Mouse (Mus musculus) heart, adult 9 months (tissue): ENCODE data around the gene Catsperd.

Experiments
- DNase-seq, 2 experiments: peaks; one replicate each; pipeline ENCODE4 v3.0.0; 2022; ENCODE audit warnings: low spot score in 2 of 2

Catsperd gene

DNA sequence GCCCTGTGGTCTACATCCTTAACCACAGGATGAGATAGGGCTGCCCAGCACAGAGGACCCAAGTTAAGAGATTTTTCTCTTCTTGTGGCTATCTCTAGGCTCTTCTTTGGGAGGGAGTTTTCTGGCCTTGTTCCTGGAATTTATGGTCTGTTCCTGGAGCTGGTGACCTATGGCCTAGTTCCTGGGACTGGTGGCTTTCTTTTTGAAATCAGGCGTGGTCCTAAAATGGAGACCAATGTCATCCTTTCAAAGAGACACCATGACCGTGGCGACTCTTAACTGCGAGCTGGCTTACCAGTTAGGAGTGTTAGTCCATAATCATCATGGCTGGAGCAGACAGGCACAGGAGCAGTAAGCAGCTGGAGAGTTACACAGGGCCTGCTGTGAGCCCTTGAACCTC is 38.4 kb downstream of the Catsperd start:
- no peak for DNase-seq

DNA sequence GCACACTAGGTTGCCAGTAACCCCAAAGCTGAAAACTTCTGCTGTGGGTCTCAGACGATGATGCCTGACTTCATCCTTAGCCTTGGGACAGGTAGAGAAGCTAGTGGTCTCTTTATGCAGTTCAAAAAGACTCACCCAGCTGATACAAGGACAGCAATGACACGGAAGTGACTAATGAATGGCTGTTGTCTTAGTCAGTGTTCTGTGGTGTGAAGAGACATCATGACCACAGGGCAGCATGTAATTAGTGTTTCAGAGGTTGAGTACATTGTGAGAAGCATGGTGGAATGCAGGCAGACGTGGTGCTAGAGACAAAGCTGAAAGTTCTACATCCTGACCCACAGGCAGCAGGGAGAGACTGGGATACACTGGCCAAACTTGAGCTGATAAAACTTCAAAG is 39.6 kb downstream of the Catsperd start:
- DNase-seq = no peak

DNA sequence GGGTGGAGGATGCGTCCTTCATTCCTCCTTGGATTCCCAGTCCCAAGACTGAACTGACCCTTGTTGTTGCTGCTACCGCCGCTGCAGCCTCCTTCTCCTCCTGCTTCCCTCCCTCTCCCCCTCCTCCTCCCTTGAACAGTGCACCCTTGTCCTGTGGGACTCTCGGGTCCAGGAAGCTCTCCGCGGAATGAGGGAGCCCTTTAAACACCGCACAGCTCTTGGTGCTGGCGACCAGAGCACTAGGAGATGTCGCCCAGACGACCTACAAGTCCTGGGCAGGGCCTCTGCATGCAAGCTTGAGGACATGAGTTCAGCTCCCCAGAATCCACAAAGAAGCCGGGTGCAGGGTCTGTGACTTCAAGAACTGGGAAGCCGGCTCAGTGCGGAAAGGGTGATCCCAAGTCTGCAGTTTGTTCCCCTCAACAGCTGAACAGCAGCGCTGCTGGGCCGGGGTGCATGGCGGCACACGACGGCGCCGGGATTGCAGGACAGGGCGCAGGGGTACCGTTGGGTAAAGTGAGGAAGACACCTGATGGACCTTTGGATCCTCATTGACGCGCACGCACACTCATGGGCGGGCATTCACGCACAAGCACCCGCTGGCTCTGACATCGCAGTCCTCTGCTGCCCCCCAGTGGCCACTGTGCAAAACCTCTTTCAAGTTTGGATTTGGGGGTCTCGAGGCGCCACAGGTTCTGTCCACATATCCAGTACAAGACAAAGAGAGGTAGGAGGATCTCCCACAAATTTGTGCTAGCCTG is 40.6 kb downstream of the Catsperd start:
- DNase-seq = peak; percentile 53 to 70

GRCm38 (mm10) chr17:56669766-56670165 is 41.8 kb downstream of the Catsperd start:
- DNase-seq = no peak

DNA sequence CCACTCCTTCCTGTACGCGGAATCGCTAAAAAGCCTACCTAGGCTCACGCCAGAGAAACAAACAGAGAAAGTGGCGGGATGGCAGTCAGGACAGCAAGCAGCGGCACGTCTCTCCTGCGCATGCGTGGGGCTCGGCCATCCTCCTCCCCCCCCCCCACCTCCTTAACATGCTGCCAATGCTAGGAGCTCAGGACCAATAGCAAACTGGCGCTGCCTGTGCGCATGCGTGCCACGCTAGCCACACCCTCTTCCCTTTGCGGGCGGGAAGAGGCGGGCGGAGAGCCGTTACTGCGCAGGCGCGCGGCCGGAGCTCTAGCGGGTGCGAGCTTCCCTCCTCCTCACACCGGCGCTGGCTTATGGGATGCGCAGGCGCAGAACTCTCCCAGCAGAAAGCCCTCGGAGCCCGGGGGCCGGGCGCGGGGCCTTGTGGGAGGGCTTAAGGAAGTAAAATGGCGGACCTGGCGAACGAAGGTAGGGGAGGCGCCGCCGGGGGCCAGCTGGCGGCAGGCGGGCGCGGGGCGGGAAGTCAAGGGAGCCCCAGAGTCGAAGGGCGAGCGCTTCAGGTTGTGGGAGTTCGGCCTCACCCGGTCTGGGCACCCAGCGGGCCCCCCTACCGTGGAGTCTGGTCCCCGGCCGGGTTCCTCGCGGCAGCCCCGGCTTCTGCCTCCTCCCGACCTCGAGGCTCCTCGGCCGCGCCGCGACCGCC is 45.2 kb downstream of the Catsperd start, which contains the start of gene Ranbp3:
Gene Ranbp3, plus strand, starts transcription at position 354 of the 706 bp plus-strand sequence.
- DNase-seq = peak; percentile 99

- no peak for DNase-seq
These were observed 45.9 kb downstream of the Catsperd start for GRCm38 (mm10) chr17:56673647-56674416.

DNA sequence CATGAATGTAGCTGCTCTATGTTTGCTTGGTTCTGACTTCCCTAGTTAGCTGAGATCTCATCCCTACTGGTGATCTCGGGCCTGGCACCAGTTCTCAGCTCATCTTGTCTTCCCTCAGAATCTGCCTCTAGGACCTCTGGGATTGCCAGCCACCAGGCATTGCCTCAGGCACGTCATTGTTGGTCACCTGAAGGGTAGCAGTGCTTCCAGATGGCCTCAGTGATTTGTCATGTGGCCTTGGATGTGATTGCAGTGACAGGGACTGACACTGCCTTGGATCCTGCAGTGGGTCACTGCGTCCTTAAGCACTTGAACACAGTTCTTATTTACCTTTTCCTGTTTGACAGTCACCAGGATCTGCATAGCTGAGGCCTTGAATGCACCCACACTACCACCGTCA is 53.8 kb downstream of the Catsperd start:
- DNase-seq = no peak

DNA sequence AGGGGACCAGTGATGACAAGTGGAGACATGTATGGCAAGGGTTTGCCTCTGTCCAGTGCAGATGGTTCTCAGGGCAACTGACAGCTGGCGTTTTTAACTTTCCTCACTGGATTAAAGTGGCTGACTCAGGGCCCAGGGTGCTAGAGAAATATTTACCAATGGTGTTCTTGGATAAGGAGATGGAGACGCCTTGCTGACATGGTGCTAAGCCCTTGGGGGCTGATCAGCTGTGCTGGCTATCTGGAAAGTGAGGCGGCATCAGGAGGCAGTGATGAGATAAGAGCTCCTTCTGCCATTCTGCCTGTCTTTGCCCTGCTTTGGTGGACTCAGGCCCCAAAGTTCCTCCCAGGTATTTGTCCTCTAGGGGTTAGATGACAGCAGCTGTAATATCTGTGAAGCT is 54.9 kb downstream of the Catsperd start:
- DNase-seq = no peak

DNA sequence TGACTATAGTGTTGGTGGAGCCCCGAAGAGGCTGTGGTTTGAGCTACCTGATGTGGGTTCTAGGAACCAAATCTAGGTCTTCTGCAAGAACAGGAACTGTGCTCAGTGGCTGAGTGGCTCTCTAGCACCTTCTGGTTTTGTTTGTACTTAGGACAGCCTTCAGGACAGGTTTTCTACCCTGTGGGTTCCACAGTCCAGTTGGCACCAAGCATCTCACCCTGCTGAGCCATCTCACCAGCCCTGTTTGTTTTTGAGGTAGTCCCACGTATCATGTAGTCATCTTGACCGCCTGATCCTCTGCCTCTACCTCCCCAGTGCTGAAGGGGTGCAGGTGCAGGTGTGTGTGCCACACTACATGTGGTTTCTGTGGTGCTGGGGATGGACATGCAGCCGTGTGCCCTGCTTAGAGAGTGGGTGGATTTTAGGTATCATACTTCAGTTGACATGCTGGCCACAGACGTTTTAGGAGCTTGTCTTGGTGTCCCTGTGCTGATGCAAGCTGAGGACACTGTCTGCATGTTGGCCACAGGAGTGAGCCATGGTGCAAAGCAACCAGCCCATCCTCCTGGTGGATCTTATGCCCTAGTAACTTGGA is 55.7 kb downstream of the Catsperd start:
- DNase-seq = no peak

GRCm38 (mm10) chr17:56684649-56685048 is 56.7 kb downstream of the Catsperd start:
- no peak for DNase-seq

DNA sequence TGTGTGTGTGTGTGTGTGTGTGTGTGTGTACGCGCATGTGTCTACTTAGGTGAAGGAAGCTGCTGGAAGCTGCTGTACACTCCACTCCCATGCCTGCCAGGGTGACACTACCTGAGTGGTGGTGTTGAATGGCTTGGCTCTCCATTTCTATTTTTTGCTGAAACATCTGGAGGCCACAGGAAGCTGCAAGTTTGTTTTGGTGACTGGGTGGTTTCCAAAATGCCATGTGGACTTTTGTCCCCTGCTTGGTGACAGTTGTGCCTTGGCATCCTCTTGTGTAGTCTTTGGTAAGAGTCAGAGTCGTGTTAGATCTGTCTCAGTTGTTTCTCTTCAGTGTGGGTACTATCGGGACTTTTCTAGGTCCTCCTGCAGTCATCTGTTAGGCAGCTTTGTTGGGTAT is 58.9 kb downstream of the Catsperd start:
- no peak for DNase-seq

DNA sequence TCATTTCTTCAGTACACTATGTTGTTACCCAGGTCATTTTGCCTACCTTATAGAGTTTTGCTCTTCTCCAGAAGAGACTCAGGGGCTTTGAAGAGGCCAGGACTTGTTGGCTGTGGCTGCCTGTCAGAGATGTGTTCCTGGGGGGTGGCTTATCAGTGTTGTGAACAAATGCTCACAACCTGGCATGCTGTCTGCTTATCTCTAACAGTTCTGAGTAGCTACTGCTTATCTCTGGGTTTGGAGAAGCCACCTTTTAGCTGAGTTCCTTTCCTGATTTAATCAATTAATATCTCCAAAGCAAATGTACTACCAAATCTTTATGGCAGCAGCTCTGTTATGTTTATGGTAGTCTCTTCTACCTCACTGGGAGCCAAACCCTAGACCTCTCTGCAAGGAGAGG is 60.1 kb downstream of the Catsperd start:
- DNase-seq = no peak

GRCm38 (mm10) chr17:56688689-56689088 is 60.7 kb downstream of the Catsperd start:
- no peak for DNase-seq

GRCm38 (mm10) chr17:56693395-56693794 is 65.5 kb downstream of the Catsperd start:
- DNase-seq = no peak

DNA sequence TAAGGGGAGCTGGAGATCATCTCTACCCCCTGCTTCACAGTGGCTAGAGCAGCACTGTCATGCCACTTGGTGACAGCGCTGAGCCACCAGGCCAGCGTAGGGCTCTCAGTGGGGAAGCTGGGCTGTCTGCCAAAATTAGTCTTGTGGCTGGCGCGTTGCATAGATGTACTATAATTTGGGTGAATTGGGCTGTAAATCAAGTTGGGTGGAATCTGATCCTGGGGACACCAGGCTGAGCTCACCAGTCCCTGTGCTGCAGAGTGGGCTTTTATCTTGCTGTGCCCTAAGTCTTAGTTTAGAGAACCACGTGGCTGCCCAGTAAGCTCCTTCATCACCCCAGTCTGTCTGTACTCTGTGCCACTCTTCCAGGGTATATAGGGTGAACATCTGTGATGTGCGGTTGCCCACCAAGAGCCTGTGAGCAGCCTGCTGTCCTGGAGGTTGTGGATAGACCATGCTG is 65.9 kb downstream of the Catsperd start:
- DNase-seq = peak; percentile 29 to 44

- peak; percentile 39 to 45 for DNase-seq
These were observed 72.5 kb downstream of the Catsperd start for GRCm38 (mm10) chr17:56700451-56700850.

DNA sequence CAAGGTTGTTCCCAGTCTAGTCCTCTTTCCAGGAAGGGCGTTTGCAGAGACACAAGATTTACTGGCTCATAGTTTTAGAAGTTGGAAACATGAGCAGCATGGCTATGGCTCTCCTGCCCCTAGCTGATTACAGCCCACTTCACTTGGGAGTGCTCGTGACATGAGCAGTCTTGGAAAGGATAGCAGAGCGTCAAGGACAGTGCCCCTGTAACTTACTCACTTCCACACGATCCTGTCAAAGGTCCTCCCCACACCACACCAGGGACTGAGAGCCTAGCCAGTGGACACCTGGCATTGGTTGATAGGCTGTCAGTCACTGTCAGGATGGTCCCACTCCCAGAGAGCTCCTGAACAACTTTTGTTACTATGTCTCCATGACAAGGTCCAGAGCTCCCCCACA is 75.1 kb downstream of the Catsperd start:
- DNase-seq = no peak

- no peak for DNase-seq
These were observed 78.6 kb downstream of the Catsperd start for GRCm38 (mm10) chr17:56706515-56706914.

DNA sequence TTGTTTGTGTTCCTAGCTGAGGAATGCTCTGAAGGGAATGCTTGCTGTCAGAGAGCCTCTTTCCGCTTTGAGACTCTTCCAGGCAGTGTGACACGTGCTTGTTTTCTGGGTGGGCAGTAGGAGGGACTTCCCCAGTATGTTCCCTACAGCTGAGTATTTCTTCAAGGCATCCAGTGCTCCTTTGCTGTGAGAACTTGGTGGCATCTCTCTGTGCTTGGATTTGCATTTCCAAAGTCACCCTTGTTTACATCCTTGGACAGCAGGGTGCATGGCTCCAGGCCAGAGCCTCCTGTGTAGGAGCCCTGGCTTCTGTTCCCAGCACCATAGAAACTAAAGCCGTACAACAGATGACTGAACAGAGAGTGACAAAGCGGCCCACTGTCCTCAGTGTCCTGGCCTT is 80.7 kb downstream of the Catsperd start:
- no peak for DNase-seq

DNA sequence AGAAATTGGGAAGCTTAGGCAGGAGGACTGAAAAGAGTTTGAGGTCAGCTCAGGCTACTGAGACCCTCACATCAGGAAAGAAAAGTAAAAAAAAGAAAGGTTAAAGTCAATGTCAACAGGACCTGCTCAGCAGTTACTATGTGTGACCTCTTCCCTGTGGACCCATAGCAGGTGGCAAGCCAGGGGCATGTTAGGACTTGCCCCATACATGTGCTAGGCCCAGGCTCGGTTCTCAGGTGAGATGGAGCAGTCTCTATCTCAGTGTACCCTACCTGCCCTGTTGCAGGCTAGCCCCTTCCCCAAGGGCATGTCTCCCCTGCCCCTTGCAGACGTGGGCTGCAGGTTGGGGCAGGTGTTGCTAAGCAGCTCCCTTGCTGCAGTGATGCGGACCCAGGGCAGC is 81.8 kb downstream of the Catsperd start:
- no peak for DNase-seq
